Mouse (Mus musculus) limb, embryonic 15.5 days (tissue): ENCODE measurements around the gene Ehd2. TPM values are rescaled to one million over a fixed set of nuclear protein-coding genes. Genes with fewer than 3 reads are reported as not detected.

Experiments used
- ATAC-seq: fragments of 200-750 bp; cut with Nextera tagmentation; 2 replicates; pipeline ENCODE4 v1.8.0; 2017; ENCODE audit warnings: low read depth, moderate TSS enrichment; ENCODE audit not compliant: insufficient number of reproducible peaks, low FRiP score, low TSS enrichment
- H3K27ac ChIP-seq: fragments of 300-500 bp; sonication (generic); 2 replicates; pipeline ENCODE4 v1.5.1; 2015; ENCODE audit warnings: moderate library complexity, mild to moderate bottlenecking, inconsistent platforms
- H3K27me3 ChIP-seq: fragments of 300-500 bp; sonication (generic); 2 replicates; pipeline ENCODE4 v1.6.1; 2015; ENCODE audit warnings: inconsistent platforms
- H3K36me3 ChIP-seq: fragments of 300-500 bp; sonication (generic); 2 replicates; pipeline ENCODE4 v1.6.1; 2015; ENCODE audit warnings: inconsistent platforms
- H3K4me1 ChIP-seq: fragments of 300-500 bp; sonication (generic); 2 replicates; pipeline ENCODE4 v1.6.1; 2015; ENCODE audit warnings: inconsistent platforms
- H3K4me2 ChIP-seq: fragments of 300-500 bp; sonication (generic); 2 replicates; pipeline ENCODE4 v1.6.1; 2015; ENCODE audit warnings: mild to moderate bottlenecking, inconsistent platforms
- H3K4me3 ChIP-seq: fragments of 300-500 bp; sonication (generic); 2 replicates; pipeline ENCODE4 v1.5.1; 2015; ENCODE audit warnings: mild to moderate bottlenecking, inconsistent platforms
- H3K9ac ChIP-seq: fragments of 300-500 bp; sonication (generic); 2 replicates; pipeline ENCODE4 v1.6.1; 2015; ENCODE audit warnings: inconsistent platforms
- H3K9me3 ChIP-seq: fragments of 300-500 bp; sonication (generic); 2 replicates; pipeline ENCODE4 v1.6.1; 2016; ENCODE audit warnings: inconsistent platforms
- WGBS: fragments of 180-500 bp; shearing (Covaris S2); methylation state at CpG from one replicate; pipeline ENCODE4 v1.1.7; 2015; 5-methylcytosine and 5-hydroxymethylcytosine counted together
- polyA plus RNA-seq: library from polyadenylated mRNA; unstranded; fragments of >200 nt; fragmentation: Nextera tagmentation; extraction: Ambion mirVana; gene quantifications from 2 replicates; pipeline ENCODE4 v1.2.1, GENCODE M21; 2015

Ehd2 gene
- polyA plus RNA-seq, 1 experiment from 2014 or later: 62.8 TPM

DNA sequence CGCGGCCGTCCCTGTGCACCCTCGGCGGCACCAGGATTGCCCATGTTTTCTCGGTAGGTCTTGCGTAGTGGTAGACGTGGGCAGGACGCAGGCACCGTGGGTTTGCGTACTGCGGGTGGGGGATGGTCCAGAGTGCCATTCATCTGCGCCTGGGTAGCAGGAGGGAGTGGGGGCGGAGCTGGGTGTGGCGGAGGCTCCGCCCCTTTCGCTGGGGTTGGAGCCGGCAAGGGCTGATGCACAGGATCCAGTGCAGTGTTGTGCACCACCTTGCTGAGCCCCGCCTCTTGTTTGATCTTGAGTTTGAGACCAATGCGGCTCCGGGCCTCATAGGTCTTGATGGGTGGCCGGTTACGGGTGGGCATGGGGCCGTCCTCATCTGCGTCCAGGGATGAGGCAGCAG is 4.9 kb upstream of the Ehd2 start:
- peaks cover 5% of the 10 kb centered on the region; the same call in 1 of the 2 replicates for H3K4me1 ChIP-seq
- H3K9ac ChIP-seq: no peak overlapping the region
- WGBS: 68% methylated on average over 25 of the region's 25 CpGs
- H3K27me3 ChIP-seq: no peaks in the 10 kb centered on the region
- no peaks in the 10 kb centered on the region for H3K9me3 ChIP-seq
- ATAC-seq: no peak
- H3K36me3 ChIP-seq: peaks cover 62% of the 10 kb centered on the region
- H3K27ac ChIP-seq: no peak overlapping the region
- no peak overlapping the region for H3K4me3 ChIP-seq
- no peak overlapping the region for H3K4me2 ChIP-seq

DNA sequence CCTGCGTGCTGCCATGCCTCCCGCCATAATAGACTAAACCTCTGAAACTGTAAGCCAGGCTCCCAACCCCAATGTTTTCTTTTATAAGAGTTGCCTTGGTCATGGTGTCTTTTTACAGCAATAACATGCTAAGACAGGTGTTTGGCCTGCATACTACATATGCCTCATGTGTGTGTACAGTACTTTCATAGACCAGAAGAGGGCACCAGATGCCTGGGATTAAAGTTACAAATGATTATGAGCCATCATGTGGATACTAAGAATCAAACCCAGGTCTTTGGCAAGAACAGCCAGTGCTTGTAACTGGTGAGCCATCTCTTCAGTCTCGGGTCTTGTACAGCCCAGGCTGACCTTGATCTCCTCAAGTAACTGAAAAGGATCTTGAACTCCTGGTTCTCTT is 2.3 kb upstream of the Ehd2 start:
- WGBS: 83% methylated on average over 3 of the region's 3 CpGs
- Histone ChIP-seq H3K9me3 (no peaks in the 10 kb centered on the region), H3K4me2 (no peak overlapping the region), H3K27me3 (no peaks in the 10 kb centered on the region), H3K4me3 (no peak overlapping the region), H3K27ac (no peak overlapping the region), H3K4me1 (peaks cover 21% of the 10 kb centered on the region), H3K9ac (no peak overlapping the region), H3K36me3 (peaks cover 44% of the 10 kb centered on the region)
- no peak for ATAC-seq

DNA sequence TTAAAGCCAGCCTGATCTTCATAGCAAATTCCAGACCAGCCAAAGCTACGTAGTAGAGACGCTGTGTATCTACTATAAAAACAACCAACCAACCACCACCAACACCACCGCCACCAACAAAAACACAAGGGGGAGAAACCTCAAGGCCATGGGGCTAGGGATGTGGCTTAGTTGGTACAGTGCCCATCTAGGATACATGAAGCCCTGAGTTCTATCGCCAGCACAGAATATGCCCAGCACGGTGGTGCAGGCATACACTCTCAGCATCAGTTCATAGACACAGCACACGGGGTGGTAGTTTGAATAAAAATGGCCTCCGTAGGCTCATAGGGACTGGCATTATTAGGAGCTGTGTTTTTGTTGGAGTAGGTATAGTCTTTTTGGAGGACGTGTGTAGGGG is 955 bp upstream of the Ehd2 start:
- ATAC-seq: no peak
- Histone ChIP-seq H3K27ac (no peak overlapping the region), H3K4me1 (peaks cover 34% of the 10 kb centered on the region), H3K4me3 (no peak overlapping the region), H3K27me3 (no peaks in the 10 kb centered on the region), H3K9me3 (no peaks in the 10 kb centered on the region), H3K9ac (no peak overlapping the region), H3K36me3 (peaks cover 32% of the 10 kb centered on the region), H3K4me2 (no peak overlapping the region)
- 82% methylated on average over 8 of the region's 8 CpGs for WGBS

DNA sequence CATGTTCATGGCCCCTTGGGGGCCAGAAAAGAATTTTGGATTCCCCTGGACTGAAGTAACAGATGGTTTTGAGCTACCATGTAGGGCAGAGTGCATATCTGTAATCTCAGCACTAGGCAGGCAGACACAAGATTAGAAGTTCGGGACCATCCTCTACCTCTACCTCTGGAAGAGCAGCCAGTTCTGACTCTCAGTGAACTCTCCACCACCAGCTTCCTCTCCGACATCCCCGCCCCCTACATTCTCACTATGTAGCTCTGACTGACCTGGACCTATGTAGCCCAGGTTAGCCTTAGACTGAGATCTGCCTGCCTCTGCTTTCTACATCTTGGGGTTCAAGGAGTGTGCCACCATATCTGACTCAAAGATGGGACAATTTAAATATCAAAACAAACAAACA is 878 bp downstream of the Ehd2 start:
- no peak for ATAC-seq
- no peak overlapping the region; the same call in 1 of the 2 replicates for H3K27ac ChIP-seq
- H3K27me3 ChIP-seq: no peaks in the 10 kb centered on the region
- H3K4me1 ChIP-seq: peaks cover 52% of the 10 kb centered on the region
- peak overlapping the region; percentile 57 for H3K4me3 ChIP-seq
- peaks cover 14% of the 10 kb centered on the region for H3K36me3 ChIP-seq
- H3K9me3 ChIP-seq: no peaks in the 10 kb centered on the region
- 59% methylated on average over 3 of the region's 3 CpGs for WGBS
- H3K9ac ChIP-seq: 0 out of 2 replicates have a peak overlapping the region, but pooled peaks have one; percentile 55
- H3K4me2 ChIP-seq: peak overlapping the region; percentile 52

DNA sequence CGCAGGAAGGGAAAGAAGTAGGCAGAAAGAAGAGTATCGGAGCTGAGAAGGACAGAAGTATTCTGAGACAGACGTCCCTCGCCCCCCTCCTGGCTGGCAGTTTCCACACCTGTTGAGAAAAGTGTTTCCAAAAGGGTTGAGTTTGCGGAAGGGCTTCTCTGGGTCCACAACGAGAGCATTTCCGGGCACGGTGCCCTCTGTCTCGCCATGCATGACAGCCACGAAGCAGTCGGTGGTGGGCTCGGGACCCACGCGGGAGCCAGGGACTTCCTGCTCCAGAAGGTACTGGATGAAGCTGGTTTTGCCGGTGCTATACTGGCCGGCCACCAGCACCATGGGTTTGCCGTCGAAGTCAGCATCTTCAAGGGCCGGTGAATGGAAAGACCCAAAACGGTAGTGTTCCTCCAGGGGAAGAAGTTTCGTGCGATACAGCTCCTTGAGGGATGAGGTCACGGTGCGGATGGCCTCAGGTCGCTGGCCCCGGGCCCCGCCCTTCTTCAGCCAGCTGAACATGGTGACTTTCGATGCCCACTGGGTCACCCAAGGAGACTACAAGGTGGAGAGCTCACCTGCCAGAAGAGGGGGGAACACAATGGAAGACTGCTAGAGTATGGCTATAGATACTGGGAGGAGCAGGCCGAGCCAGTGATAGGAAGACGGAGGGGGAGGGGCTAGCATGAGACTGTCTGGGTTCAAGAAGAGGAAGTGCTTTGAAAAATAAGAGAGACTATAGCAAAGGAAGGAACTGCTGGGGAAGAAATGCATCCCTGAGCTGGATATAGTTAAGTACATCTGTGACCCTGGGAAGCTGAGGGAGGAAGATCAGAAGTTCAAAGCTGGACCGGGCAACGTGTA is 3.3 kb downstream of the Ehd2 start:
- no peak overlapping the region; the same call in 1 of the 2 replicates for H3K4me3 ChIP-seq
- H3K27ac ChIP-seq: peak overlapping the region; percentile 92
- H3K4me2 ChIP-seq: 0 out of 2 replicates have a peak overlapping the region, but pooled peaks have one; percentile 10
- no peak overlapping the region for H3K9ac ChIP-seq
- 81% methylated on average over 32 of the region's 32 CpGs for WGBS
- no peaks in the 10 kb centered on the region for H3K27me3 ChIP-seq
- no peak for ATAC-seq
- peaks cover 12% of the 10 kb centered on the region for H3K36me3 ChIP-seq
- peaks cover 62% of the 10 kb centered on the region for H3K4me1 ChIP-seq
- H3K9me3 ChIP-seq: no peaks in the 10 kb centered on the region

DNA sequence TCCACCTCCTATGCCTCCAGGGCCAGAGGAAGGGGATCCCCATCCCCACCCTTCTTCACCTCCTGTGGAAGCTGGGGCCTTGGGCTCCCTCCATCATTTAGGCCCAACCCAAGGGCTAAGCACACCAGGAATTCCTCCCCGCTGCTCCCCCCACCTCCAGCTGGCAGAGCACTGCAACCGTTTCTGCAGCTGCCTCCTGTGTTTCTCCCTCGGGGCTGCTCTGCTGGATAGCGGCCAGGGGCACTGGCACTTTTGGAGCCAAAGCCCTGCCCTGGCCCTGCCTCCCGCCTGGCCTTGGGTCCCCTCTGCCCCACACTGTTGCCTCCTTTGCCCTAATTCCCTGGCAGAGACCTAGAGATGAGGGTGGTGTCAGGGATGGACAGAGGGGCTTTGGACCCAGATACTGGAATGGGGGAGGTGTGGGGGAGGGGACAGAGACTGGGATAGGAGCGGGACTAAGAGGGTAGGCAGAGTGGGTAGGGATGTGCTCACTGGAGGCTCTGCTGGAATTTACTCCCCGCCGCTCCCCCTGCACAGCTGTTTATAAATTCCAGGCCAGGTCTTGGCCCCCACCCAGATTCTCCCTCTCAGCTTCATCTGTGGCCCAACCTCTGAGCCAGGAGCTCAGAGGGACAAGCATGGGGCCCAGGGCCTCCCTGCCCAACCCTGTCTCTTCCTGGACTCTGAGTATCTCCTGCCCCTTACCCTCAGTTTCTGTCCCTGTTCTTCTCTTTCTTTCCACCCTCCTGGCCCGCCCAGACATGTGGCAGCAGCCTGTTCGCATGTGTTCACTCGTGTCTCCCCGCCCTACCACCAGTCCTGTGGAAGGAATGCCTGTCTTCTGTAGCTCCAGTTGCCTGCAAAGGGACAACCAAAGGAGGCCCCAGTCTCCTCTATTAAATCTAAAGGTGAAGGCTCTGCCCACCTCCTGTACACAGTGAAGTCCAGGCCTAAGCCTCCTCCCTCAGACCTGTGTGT is 4.8 kb downstream of the Ehd2 start:
- Histone ChIP-seq H3K4me1 (peaks cover 60% of the 10 kb centered on the region), H3K4me3 (peak overlapping the region; percentile 17), H3K36me3 (peaks cover 25% of the 10 kb centered on the region), H3K9ac (no peak overlapping the region), H3K4me2 (peak overlapping the region; percentile 39), H3K27ac (peak overlapping the region; percentile 92), H3K9me3 (no peaks in the 10 kb centered on the region), H3K27me3 (no peaks in the 10 kb centered on the region)
- ATAC-seq: peak; percentile 81
- 12% methylated on average over 12 of the region's 12 CpGs for WGBS

DNA sequence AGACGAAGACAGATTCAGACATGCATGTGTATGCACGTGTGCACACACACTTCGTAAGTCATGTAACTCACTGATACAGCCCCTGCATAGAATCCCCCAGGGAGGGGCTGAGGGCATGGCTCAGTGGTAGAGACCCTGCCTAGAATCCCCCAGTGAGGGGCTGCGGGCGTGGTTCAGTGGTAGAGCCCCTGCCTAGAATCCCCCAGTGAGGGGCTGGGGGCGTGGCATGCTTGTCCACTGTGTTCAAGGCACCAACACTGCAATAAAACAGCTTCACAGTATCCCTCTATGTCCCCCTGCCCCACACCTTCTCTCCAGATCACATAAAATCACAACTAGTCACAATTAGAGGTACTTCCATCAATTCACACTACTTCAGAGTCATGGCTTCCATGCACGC is 5.6 kb downstream of the Ehd2 start:
- ATAC-seq: no peak
- Histone ChIP-seq H3K9me3 (no peaks in the 10 kb centered on the region), H3K4me1 (peaks cover 56% of the 10 kb centered on the region), H3K4me3 (no peak overlapping the region), H3K27me3 (no peaks in the 10 kb centered on the region; the same call in 1 of the 2 replicates), H3K36me3 (peaks cover 33% of the 10 kb centered on the region), H3K27ac (peak overlapping the region; percentile 92), H3K4me2 (peak overlapping the region; percentile 39; the same call in 1 of the 2 replicates), H3K9ac (no peak overlapping the region)
- WGBS: 77% methylated on average over 7 of the region's 7 CpGs

DNA sequence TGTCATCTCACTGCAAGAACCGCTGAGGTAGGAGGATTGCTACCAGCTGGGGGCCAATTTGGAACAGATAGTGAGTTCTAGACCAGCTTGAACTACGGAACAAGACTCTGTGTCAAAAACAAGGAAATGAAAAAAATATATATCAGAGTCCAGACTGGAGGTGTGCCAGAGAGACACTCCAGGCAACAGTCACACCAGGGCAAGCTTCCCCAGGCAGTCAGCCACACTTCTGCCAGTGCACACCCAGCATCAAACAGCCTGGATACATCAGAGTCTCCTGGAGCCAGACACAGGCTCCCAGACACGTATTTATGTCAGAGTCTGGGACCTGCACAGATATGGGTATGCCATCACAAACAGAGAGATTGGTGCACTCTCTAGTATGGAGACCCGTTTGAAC is 6.1 kb downstream of the Ehd2 start:
- Histone ChIP-seq H3K4me1 (peaks cover 53% of the 10 kb centered on the region), H3K4me3 (no peak overlapping the region), H3K9ac (no peak overlapping the region), H3K27me3 (no peaks in the 10 kb centered on the region; the same call in 1 of the 2 replicates), H3K36me3 (peaks cover 38% of the 10 kb centered on the region), H3K4me2 (peak overlapping the region; percentile 39; the same call in 1 of the 2 replicates), H3K27ac (peak overlapping the region; percentile 92; the same call in 1 of the 2 replicates), H3K9me3 (no peaks in the 10 kb centered on the region)
- 48% methylated on average over 4 of the region's 4 CpGs for WGBS
- ATAC-seq: no peak

DNA sequence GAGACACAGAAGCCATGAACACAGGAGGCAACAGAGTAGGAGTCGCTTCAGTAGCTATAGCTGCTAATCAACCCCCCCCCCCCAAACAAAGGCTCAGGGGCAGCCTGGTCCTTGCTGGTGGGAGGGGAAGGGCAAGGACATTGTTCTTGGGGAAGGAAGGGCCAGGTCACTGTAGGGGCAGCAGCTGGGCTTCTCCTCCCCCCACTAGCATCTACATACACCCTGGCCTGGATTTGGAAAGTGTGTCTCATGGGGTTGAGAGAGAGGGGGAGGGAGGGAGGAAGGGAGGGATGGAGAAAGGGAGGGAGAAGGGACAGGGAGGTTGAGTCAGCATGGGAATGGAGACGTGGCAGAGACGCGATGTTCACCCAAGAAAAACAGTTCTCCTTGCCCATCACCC is 6.7 kb downstream of the Ehd2 start:
- Histone ChIP-seq H3K36me3 (peaks cover 44% of the 10 kb centered on the region), H3K27ac (no peak overlapping the region), H3K9ac (no peak overlapping the region), H3K4me3 (no peak overlapping the region), H3K9me3 (no peaks in the 10 kb centered on the region), H3K27me3 (no peaks in the 10 kb centered on the region; the same call in 1 of the 2 replicates), H3K4me2 (no peak overlapping the region), H3K4me1 (peaks cover 52% of the 10 kb centered on the region)
- WGBS: 55% methylated on average over 4 of the region's 4 CpGs
- ATAC-seq: no peak

DNA sequence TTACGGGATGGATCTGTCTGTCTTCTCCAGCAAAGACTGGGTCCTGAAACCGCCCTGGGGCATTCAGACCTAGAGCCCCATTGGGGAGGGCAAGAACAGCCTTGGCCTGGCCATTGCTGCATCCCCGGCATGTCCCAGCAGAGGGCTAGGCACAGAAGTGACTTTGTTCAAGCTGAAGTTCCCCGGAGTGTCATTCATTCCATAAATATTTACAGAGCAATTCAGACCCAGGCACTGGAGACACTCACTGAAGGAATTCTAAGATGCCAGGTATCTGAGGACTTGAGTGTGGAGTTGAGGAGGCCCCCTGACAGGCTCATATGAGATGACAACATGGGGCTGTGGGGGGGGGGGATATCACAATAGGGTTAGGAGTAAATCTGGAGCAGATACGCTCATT is 11.2 kb downstream of the Ehd2 start:
- no peak overlapping the region for H3K4me3 ChIP-seq
- H3K4me2 ChIP-seq: no peak overlapping the region
- peaks cover 2% of the 10 kb centered on the region; the same call in 1 of the 2 replicates for H3K27me3 ChIP-seq
- H3K27ac ChIP-seq: peak overlapping the region; percentile 40; the same call in 1 of the 2 replicates
- no peak for ATAC-seq
- 71% methylated on average over 5 of the region's 5 CpGs for WGBS
- peaks cover 88% of the 10 kb centered on the region for H3K36me3 ChIP-seq
- no peak overlapping the region for H3K9ac ChIP-seq
- H3K9me3 ChIP-seq: no peaks in the 10 kb centered on the region
- H3K4me1 ChIP-seq: peaks cover 23% of the 10 kb centered on the region

DNA sequence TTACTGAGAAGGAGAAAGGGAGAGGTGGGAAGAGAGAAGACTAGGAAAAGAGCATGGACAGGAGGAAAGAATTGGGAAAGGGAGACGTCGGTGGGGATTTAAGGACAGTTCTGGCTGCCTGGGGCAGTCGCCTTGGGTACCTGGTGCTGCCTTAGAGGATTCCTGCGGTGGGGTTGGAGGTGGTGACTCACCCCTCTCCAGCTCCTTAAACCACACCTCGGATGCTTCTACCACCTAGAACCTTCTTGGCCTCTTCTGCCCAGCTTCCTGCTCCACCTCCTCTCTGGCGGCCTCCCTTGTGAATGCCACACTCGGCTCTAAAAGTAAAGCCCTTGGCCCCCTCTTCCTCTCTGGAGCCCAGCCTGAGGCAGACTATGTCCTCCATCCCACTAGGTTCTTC is 11.9 kb downstream of the Ehd2 start:
- peaks cover 93% of the 10 kb centered on the region for H3K36me3 ChIP-seq
- ATAC-seq: no peak
- no peak overlapping the region for H3K9ac ChIP-seq
- H3K27me3 ChIP-seq: peaks cover 2% of the 10 kb centered on the region; the same call in 1 of the 2 replicates
- 19% methylated on average over 7 of the region's 7 CpGs for WGBS
- peak overlapping the region; percentile 40; the same call in 1 of the 2 replicates for H3K27ac ChIP-seq
- 0 out of 2 replicates have a peak overlapping the region, but pooled peaks have one; percentile 10 for H3K4me2 ChIP-seq
- no peak overlapping the region for H3K4me3 ChIP-seq
- peaks cover 17% of the 10 kb centered on the region for H3K4me1 ChIP-seq
- no peaks in the 10 kb centered on the region for H3K9me3 ChIP-seq
